Mouse (Mus musculus): ENCODE results near the gene Pik3c2a.

Gene Pik3c2a

GRCm38 (mm10) chr7:116443004-116443696 lies at the start of gene Pik3c2a:
Gene Pik3c2a, minus strand, starts transcription at chr7:116443449.
- peak; percentile 94 to 97 for DNase-seq (ENCODE audit: low spot score in 2 of 2)

GRCm38 (mm10) chr7:116491113-116491512 lies 47.9 kb upstream of the Pik3c2a start:
- no peak for DNase-seq (ENCODE audit: low spot score in 2 of 2)

- DNase-seq (ENCODE audit: low spot score in 2 of 2): no peak
Observed at GRCm38 (mm10) chr7:116485062-116485601, 41.9 kb upstream of the Pik3c2a start.

- no peak for DNase-seq (ENCODE audit: low spot score in 2 of 2)
Observed at GRCm38 (mm10) chr7:116484213-116484612, 41.0 kb upstream of the Pik3c2a start.

- DNase-seq (ENCODE audit: low spot score in 2 of 2): no peak
Observed at GRCm38 (mm10) chr7:116483782-116484181, 40.5 kb upstream of the Pik3c2a start.

GRCm38 (mm10) chr7:116483106-116483505 lies 39.9 kb upstream of the Pik3c2a start:
- DNase-seq (ENCODE audit: low spot score in 2 of 2): no peak

- no peak for DNase-seq (ENCODE audit: low spot score in 2 of 2)
Observed at GRCm38 (mm10) chr7:116476264-116476663, 33.0 kb upstream of the Pik3c2a start.

GRCm38 (mm10) chr7:116475836-116476235 lies 32.6 kb upstream of the Pik3c2a start:
- no peak for DNase-seq (ENCODE audit: low spot score in 2 of 2)

GRCm38 (mm10) chr7:116462114-116462513 lies 18.9 kb upstream of the Pik3c2a start:
- no peak for DNase-seq (ENCODE audit: low spot score in 2 of 2)

- DNase-seq (ENCODE audit: low spot score in 2 of 2): no peak
Observed at GRCm38 (mm10) chr7:116458985-116459441, 15.8 kb upstream of the Pik3c2a start.

- no peak for DNase-seq (ENCODE audit: low spot score in 2 of 2)
Observed at GRCm38 (mm10) chr7:116457391-116457790, 14.1 kb upstream of the Pik3c2a start.

GRCm38 (mm10) chr7:116456964-116457363 lies 13.7 kb upstream of the Pik3c2a start:
- DNase-seq (ENCODE audit: low spot score in 2 of 2): no peak

- no peak for DNase-seq (ENCODE audit: low spot score in 2 of 2)
Observed at GRCm38 (mm10) chr7:116446645-116447044, 3.4 kb upstream of the Pik3c2a start.

GRCm38 (mm10) chr7:116444326-116444809 lies 1.1 kb upstream of the Pik3c2a start:
- no peak for DNase-seq (ENCODE audit: low spot score in 2 of 2)

- DNase-seq (ENCODE audit: low spot score in 2 of 2): peak in 1 of 2 experiments; percentile 42
Observed at GRCm38 (mm10) chr7:116443697-116444325, 562 bp upstream of the Pik3c2a start.

GRCm38 (mm10) chr7:116442226-116442625 lies 1.0 kb downstream of the Pik3c2a start:
- no peak for DNase-seq (ENCODE audit: low spot score in 2 of 2)

GRCm38 (mm10) chr7:116441346-116441745 lies 1.9 kb downstream of the Pik3c2a start:
- no peak for DNase-seq (ENCODE audit: low spot score in 2 of 2)

GRCm38 (mm10) chr7:116431661-116432060 lies 11.6 kb downstream of the Pik3c2a start:
- no peak for DNase-seq (ENCODE audit: low spot score in 2 of 2)

GRCm38 (mm10) chr7:116430926-116431325 lies 12.3 kb downstream of the Pik3c2a start:
- no peak for DNase-seq (ENCODE audit: low spot score in 2 of 2)

- no peak for DNase-seq (ENCODE audit: low spot score in 2 of 2)
Observed at GRCm38 (mm10) chr7:116427206-116427605, 16.0 kb downstream of the Pik3c2a start.

GRCm38 (mm10) chr7:116425771-116426170 lies 17.5 kb downstream of the Pik3c2a start:
- DNase-seq (ENCODE audit: low spot score in 2 of 2): no peak

- DNase-seq (ENCODE audit: low spot score in 2 of 2): no peak
Observed at GRCm38 (mm10) chr7:116421081-116421480, 22.2 kb downstream of the Pik3c2a start.

- DNase-seq (ENCODE audit: low spot score in 2 of 2): no peak
Observed at GRCm38 (mm10) chr7:116409438-116409837, 33.8 kb downstream of the Pik3c2a start.

All from frontal cortex, postnatal 36 days (tissue).